Mouse (Mus musculus): ENCODE measurements around the gene Gstz1. TPM values are rescaled to one million over a fixed set of nuclear protein-coding genes. Genes with fewer than 3 reads are reported as not detected.
"Not testable (repeated sequence)": the region's sequence is repeated elsewhere in the genome, so short reads cannot be mapped to it uniquely, and the experiment has no call there.

The Gstz1 gene
- 10 to 100 TPM; 48.6 to 49.3 TPM for total RNA-seq (2021)
- long read RNA-seq, experiment 1, transcript Gstz1-201 (9 exons, 1,656 nt) = major isoform, 29 of 49 reads
- long read RNA-seq, experiment 1, partial matches to known transcripts = 0 of 49 reads
- long read RNA-seq, experiment 1, other reads (novel, unspliced or antisense) = 20 of 49 reads
- long read RNA-seq, experiment 2, transcript Gstz1-201 (9 exons, 1,656 nt) = major isoform, 33 of 63 reads
- long read RNA-seq, experiment 2, partial matches to known transcripts = 7 of 63 reads
- long read RNA-seq, experiment 2, other reads (novel, unspliced or antisense) = 22 of 63 reads

- DNase-seq (ENCODE audit: low spot score in 2 of 2) = peak; percentile 84 to 90
These were observed at the start of gene Gstz1 for GRCm38 (mm10) chr12:87146966-87147365. Gene Gstz1, plus strand, starts transcription at chr12:87147165.

DNA sequence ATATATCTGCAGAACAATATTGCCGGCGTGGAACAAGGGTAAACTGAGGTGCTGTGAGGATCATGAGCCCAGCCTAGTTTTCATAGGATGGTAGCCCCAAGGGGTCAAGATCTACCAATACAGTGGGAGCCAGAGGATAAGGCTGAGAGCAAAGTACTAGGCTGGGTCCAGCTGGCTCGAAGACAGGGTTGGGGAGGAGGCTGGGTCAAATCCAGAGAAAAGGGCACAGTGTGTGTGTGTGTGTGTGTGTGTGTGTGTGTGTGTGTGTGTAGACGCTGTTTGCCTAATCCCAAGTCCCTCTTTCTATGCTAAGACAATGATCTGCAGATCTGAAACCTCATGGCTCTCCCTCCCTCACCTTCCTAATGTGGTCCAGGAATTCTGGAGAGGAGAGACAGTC lies 46.6 kb upstream of the Gstz1 start:
- DNase-seq (ENCODE audit: low spot score in 2 of 2) = no peak

- no peak for DNase-seq (ENCODE audit: low spot score in 2 of 2)
These were observed 44.8 kb upstream of the Gstz1 start, which contains the start of gene Ngb for GRCm38 (mm10) chr12:87102165-87102631. Gene Ngb, minus strand, starts transcription at chr12:87102539.

DNA sequence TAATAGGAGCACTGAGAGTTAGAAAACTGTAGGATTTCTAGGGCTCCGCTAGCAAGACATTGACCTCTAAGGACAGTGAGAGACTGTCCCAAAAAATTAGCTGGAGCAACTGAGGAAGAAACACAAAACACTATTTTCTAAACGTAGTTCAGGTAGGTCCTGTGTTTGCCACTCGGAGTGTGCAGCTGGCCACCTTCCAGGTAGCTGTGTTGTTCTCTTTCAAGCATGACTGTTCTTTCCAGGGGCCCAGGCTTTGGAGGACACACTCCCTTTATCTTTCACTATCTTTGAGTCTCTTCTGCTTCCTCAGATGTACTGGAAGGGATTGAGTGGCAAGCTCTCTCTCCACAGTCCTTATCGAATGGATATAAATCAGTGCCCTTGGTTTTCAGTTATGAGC lies 43.5 kb upstream of the Gstz1 start:
- DNase-seq (ENCODE audit: low spot score in 2 of 2) = no peak

DNA sequence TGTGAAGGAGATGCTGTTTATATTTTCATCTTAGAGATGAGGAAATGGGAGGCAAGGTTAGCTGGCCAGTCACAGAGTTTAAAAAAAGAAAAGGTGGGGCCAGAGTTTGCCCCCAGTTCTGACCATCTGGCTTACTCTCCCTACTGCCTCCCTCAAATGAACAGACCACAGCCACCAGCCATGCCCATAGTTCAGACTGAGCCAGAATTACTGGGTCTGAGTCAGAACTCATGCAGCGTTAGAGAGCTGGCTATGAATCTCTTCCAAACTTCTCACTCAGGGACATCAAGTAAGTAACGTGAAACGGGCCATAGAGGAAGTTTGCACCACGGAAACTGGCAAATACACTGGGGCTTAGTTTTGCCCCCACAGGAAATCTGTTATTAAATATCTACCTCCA lies 42.2 kb upstream of the Gstz1 start:
- no peak for DNase-seq (ENCODE audit: low spot score in 2 of 2)

GRCm38 (mm10) chr12:87107357-87107977 lies 39.5 kb upstream of the Gstz1 start:
- DNase-seq (ENCODE audit: low spot score in 2 of 2) = no peak

DNA sequence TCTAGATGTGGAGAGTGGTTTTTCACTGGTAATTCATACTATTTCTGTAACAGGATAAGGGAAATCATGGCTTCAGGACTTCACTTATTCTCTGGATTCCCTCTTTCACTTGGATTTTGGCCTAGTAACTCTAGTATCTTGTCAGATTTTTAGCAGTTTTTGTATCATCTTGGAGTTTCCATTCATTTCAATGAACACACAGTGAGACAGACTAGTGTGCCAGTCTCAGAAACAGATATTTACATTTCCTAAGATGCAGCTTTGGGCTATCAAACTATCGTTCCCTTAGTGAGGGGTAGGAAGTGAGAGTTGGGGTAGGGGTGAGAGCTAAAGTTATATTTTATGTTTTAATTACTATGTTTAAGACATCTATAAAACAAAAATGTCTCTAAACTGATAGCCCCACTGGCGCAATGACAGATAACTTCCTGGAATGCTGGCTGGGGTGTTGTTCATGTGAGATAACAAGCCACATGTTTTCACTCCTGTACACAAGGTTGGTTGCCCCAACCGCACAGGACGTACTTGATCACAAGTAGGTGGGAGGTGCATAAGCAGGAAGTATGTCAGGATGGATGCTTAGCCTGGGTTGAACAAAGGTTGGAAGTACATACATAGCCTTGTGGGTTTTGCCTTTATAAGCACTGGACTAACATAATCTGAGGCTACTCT lies 24.9 kb upstream of the Gstz1 start:
- DNase-seq (ENCODE audit: low spot score in 2 of 2) = no peak

- DNase-seq (ENCODE audit: low spot score in 2 of 2) = no peak
These were observed 19.7 kb upstream of the Gstz1 start for GRCm38 (mm10) chr12:87127256-87127655.

- no peak for DNase-seq (ENCODE audit: low spot score in 2 of 2)
These were observed 16.7 kb upstream of the Gstz1 start for GRCm38 (mm10) chr12:87130224-87130623.

GRCm38 (mm10) chr12:87131181-87131580 lies 15.8 kb upstream of the Gstz1 start:
- no peak for DNase-seq (ENCODE audit: low spot score in 2 of 2)

DNA sequence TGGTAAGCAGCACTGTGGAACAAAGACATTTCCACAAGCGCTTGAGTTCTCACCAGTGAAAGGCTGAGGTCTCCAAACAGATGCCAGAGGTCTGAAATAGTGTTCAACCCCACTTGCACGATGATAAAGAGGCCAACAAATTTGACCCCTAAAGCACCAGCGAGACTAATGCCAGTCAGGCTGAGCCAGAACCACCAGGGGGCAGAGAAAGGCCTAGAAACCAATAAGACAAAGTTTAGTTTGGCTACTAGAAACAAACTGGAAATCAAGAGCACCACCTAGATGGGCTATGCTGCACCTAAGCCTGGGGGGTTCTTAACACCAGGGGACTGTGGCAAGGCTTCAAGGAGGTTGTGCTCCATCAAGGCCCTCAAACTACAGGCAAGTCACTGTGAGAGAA lies 15.3 kb upstream of the Gstz1 start:
- DNase-seq (ENCODE audit: low spot score in 2 of 2) = no peak

DNA sequence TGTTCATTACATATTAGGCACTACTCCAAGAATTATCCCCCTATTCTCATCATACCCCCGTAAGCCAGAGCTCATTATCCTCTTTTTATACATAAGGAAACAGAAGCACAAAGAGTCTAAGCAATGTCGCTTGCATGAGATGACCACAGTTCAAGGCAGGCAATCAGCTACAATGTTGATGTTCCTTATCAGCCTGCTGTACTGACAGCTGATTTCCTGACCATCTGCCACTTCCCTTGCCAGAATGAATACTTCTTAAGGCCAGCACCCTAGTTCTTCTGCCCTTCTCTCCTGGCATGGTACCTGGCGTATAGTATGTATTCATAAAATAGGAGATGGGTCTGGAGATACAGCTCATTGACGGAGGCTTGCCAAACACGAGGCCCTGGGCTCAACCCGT lies 14.8 kb upstream of the Gstz1 start:
- no peak for DNase-seq (ENCODE audit: low spot score in 2 of 2)

- DNase-seq (ENCODE audit: low spot score in 2 of 2) = no peak
These were observed 14.2 kb upstream of the Gstz1 start for GRCm38 (mm10) chr12:87132784-87133183.

DNA sequence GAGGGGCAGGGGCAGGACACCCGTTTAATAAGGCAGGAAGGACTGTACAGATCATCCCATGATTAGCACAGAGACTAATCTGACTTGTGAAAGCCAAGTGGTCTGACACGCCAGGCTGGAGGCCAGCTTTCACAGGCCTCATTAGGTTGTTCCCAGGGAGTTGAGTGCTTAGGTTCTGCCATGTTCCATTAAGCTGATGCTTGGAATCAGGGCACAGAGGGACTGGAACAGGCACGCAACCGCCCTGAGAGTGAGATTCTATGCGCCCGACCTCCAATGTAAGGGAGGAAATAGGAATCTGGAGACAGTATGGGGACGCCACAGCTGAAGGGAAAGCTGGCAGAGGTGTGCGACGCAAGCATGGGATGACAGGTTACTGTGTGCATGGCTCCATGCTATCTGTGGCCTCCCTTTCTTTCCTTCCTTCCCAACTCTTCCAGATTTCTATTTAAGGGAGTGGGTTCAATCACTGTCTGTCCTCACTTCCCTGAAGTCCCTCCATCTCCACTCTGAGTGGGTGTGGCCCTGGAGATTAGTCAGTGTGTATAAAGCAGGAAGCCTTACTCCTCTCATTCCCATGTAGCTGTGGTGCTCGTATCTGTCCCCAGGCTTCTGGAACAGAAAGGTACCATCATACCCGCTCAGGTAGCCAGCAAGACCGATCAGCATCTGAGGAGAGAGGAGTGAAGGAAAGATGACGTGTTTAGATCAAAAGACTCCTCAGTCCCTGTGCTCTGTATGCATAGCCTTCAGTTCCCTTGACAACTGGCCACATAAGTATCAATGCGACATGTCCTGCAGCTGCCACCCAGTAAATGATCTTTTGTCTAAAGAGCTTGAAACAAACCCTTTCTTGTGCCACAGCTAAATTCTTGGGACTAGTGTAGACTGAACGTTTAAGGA lies 9.3 kb upstream of the Gstz1 start:
- DNase-seq (ENCODE audit: low spot score in 2 of 2) = no peak

DNA sequence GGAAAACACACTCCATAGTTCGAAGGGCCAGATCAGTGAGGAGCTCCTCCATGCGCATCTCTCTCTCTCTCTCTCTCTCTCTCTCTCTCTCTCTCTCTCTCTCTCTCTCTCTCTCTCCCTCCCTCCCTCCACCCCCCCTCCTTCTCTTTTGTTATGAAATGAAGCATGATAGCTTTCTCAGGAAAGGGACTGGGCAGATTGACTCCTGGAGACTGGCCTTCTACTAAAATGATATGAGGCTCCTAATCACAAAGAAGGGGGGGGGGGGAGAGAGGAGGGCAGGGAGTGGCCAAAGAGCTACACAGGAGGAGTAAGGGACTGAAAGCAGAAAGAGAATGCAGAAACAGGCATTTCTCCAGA lies 8.6 kb upstream of the Gstz1 start:
- DNase-seq (ENCODE audit: low spot score in 2 of 2) = no peak

DNA sequence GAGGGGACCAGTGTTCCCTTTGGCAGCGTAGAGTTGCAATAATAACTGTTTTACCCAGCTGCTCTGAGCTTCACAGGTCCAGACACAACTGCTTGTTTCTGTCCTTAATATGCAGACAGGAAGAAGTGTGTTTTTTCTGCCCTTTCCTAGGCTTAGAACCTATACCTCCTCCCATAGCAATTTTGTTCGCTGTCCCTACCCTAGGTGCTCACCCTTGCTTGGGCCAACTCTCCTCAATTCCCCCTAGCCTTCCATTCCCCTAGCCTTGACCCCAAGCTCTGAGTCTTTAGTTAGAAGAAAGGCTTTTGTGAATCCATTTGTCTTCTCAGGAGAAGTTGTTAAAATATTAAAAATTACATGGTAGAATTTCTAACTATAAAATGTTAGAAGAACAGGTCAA lies 8.2 kb upstream of the Gstz1 start:
- DNase-seq (ENCODE audit: low spot score in 2 of 2) = no peak

DNA sequence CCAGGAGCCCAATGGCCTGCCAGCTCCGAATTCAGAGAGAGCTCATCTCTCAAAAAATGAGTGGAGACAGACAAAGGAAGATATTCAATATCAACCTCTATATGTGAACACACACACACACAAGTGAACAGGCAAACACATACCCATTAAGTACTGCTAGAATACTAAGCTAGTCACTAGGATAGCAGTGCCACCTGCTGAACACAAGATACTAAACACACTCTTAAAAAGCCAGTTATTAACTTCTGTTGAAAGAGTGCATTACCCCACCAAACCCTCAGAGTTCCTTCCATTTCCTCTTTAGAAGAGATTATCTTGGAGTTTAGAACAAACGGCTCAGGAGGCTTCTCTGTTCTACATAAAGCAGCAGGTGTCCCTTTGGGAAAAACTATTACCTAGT lies 4.8 kb upstream of the Gstz1 start:
- no peak for DNase-seq (ENCODE audit: low spot score in 2 of 2)

DNA sequence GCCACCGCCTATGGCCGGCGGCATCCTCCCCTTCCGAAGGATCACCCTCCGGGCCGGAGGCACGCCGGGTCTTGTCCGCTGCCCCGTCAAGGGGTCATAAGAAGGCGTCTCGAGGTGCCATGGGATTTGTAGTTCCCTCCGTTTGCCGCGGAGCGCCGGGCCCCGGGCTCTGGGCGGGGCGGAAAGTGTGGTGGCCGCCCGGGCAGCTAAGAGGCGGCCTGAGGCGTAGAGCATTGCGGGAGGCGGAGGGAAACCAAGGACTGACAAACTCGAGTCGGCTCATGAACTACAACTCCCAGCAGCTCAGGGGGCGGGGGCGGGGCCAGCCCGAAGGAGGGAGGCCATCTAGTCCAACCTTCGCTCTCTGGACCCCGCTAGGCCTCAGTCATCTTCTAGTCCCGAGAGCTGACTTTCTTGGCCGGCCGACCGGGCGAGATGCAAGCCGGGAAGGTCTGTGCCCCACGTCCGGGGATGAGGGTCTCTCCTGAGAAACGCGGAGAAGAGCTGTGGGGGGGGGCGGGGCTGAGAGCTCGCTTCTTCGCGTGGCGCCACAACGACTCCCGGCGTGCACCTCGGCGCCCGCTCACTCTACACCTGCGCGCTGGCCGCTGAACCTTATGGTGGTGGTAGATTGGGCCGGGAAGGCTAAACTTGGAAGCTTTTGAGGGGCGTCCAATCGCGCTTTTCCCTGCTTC lies 577 bp downstream of the Gstz1 start, which contains the start of gene Pomt2:
Pomt2 (minus strand) TSS at position 574 of the 695 bp plus-strand sequence.
- peak; percentile 92 to 95 for DNase-seq (ENCODE audit: low spot score in 2 of 2)

DNA sequence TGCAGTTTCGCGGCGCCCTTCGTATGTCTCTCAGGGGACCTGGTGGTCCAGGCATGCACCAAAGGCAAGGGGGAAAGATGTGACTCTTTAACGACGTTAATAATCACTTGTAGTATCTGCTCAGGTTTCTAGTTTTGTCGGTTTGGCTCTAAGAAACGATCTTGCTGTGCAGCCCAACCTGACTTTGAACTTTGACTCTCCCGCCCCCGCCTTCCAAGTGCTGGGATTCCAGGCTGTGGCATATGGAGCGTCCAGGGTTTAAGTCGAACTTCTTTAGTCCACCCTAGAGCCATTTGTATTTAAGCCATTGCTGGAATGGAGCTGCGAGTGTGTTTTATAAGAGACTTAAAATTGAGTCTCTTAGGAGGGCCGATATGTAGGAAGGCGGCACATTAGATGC lies 1.2 kb downstream of the Gstz1 start:
- DNase-seq (ENCODE audit: low spot score in 2 of 2) = no peak

DNA sequence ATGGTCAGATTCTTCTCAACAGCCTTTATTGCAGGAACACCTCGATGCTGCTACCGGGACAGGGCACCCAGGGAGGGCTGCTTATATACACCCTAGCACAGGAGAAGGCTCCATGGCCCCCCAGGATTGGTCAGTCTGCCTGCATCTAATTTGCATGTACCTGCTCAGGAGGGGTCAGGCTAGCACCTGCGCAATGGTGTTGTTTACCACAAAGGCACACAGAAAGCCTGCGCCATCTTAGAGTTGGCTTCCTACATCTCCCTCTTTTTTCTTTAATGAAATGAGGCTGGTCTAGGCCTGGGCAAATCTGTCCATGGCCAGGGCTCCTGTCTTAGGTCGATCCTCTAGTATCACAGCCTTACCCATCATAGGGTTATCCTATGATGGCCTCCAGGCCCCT lies 2.5 kb downstream of the Gstz1 start:
- no peak for DNase-seq (ENCODE audit: low spot score in 2 of 2)

GRCm38 (mm10) chr12:87154448-87154847 lies 7.5 kb downstream of the Gstz1 start:
- DNase-seq (ENCODE audit: low spot score in 2 of 2) = not testable (repeated sequence)

All from layer of hippocampus, postnatal 14 days (tissue).